Mouse (Mus musculus) midbrain, embryonic 15.5 days (tissue): ENCODE measurements around the gene Rasgrf1. TPM values are rescaled to one million over a fixed set of nuclear protein-coding genes. Genes with fewer than 3 reads are reported as not detected.

Experiments used
- ATAC-seq: fragments of 200-750 bp; cut with Nextera tagmentation; replicated peaks from 2 replicates; pipeline ENCODE4 v1.8.0; 2017; ENCODE audit warnings: moderate TSS enrichment
- H3K27ac ChIP-seq: fragments of 300-500 bp; sonication (generic); 2 replicates; pipeline ENCODE4 v1.5.1; 2015; ENCODE audit warnings: mild to moderate bottlenecking, inconsistent platforms
- H3K27me3 ChIP-seq: fragments of 300-500 bp; sonication (generic); replicated peaks from 2 replicates; pipeline ENCODE4 v1.6.1; 2015; ENCODE audit warnings: inconsistent platforms
- H3K36me3 ChIP-seq: fragments of 300-500 bp; sonication (generic); replicated peaks from 2 replicates; pipeline ENCODE4 v1.6.1; 2015; ENCODE audit warnings: inconsistent platforms
- H3K4me1 ChIP-seq: fragments of 300-500 bp; sonication (generic); 2 replicates; pipeline ENCODE4 v1.6.1; 2015; ENCODE audit warnings: inconsistent platforms
- H3K4me2 ChIP-seq: fragments of 300-500 bp; sonication (generic); 2 replicates; pipeline ENCODE4 v1.6.1; 2015; ENCODE audit warnings: inconsistent platforms, mild to moderate bottlenecking, moderate library complexity
- H3K4me3 ChIP-seq: fragments of 300-500 bp; sonication (generic); 2 replicates; pipeline ENCODE4 v1.5.1; 2015; ENCODE audit warnings: mild to moderate bottlenecking, inconsistent platforms
- H3K9ac ChIP-seq: fragments of 300-500 bp; sonication (generic); 2 replicates; pipeline ENCODE4 v1.6.1; 2015; ENCODE audit warnings: mild to moderate bottlenecking, inconsistent platforms
- H3K9me3 ChIP-seq: fragments of 300-500 bp; sonication (generic); 2 replicates; pipeline ENCODE4 v1.6.1; 2016; ENCODE audit warnings: inconsistent platforms
- WGBS: fragments of 180-500 bp; shearing (Covaris S2); methylation state at CpG from one replicate; pipeline ENCODE4 v1.1.7; 2015; ENCODE audit warnings: mixed read lengths; 5-methylcytosine and 5-hydroxymethylcytosine counted together
- polyA plus RNA-seq: library from polyadenylated mRNA; unstranded; fragments of >200 nt; fragmentation: Nextera tagmentation; extraction: Ambion mirVana; gene quantifications from 2 replicates; pipeline ENCODE4 v1.2.1, GENCODE M21; 2015

Gene Rasgrf1
- polyA plus RNA-seq, 1 experiment from 2014 or later, result 5.3 TPM

GRCm38 (mm10) chr9:89910741-89911444 is 1.2 kb downstream of the Rasgrf1 start:
- peak; percentile 19; the same call in 1 of the 2 replicates for ATAC-seq
- Histone ChIP-seq H3K9ac (no peak overlapping the region), H3K36me3 (no peaks in the 10 kb centered on the region), H3K27me3 (peaks cover 58% of the 10 kb centered on the region), H3K27ac (no peak overlapping the region), H3K9me3 (no peaks in the 10 kb centered on the region), H3K4me2 (peak overlapping the region; percentile 88), H3K4me1 (peaks cover 26% of the 10 kb centered on the region), H3K4me3 (peak overlapping the region; percentile 61)
- under 1% methylated on average over 34 of the region's 34 CpGs for WGBS

GRCm38 (mm10) chr9:89911891-89912549 is 2.3 kb downstream of the Rasgrf1 start:
- no peak overlapping the region for H3K27ac ChIP-seq
- H3K4me2 ChIP-seq, result no peak overlapping the region
- no peaks in the 10 kb centered on the region for H3K36me3 ChIP-seq
- H3K4me1 ChIP-seq, result peaks cover 26% of the 10 kb centered on the region
- no peaks in the 10 kb centered on the region for H3K9me3 ChIP-seq
- H3K27me3 ChIP-seq, result peaks cover 48% of the 10 kb centered on the region
- H3K9ac ChIP-seq, result no peak overlapping the region
- 70% methylated on average over 5 of the region's 5 CpGs for WGBS
- H3K4me3 ChIP-seq, result no peak overlapping the region
- ATAC-seq, result no peak

GRCm38 (mm10) chr9:89913135-89913534 is 3.4 kb downstream of the Rasgrf1 start:
- peaks cover 26% of the 10 kb centered on the region for H3K4me1 ChIP-seq
- no peaks in the 10 kb centered on the region for H3K36me3 ChIP-seq
- no peak overlapping the region for H3K9ac ChIP-seq
- H3K27ac ChIP-seq, result no peak overlapping the region
- WGBS, result 73% methylated on average over 4 of the region's 4 CpGs
- no peaks in the 10 kb centered on the region for H3K9me3 ChIP-seq
- H3K27me3 ChIP-seq, result peaks cover 37% of the 10 kb centered on the region
- ATAC-seq, result no peak
- H3K4me2 ChIP-seq, result no peak overlapping the region
- H3K4me3 ChIP-seq, result no peak overlapping the region

GRCm38 (mm10) chr9:89916471-89916870 is 6.8 kb downstream of the Rasgrf1 start:
- no peaks in the 10 kb centered on the region for H3K36me3 ChIP-seq
- no peak overlapping the region for H3K4me2 ChIP-seq
- no peak overlapping the region for H3K27ac ChIP-seq
- no peaks in the 10 kb centered on the region for H3K4me1 ChIP-seq
- ATAC-seq, result no peak
- no peaks in the 10 kb centered on the region for H3K9me3 ChIP-seq
- H3K27me3 ChIP-seq, result peaks cover 24% of the 10 kb centered on the region
- no peak overlapping the region for H3K9ac ChIP-seq
- WGBS, result 92% methylated on average over 7 of the region's 7 CpGs
- no peak overlapping the region for H3K4me3 ChIP-seq

GRCm38 (mm10) chr9:89917431-89917830 is 7.7 kb downstream of the Rasgrf1 start:
- H3K9ac ChIP-seq, result no peak overlapping the region
- H3K4me3 ChIP-seq, result no peak overlapping the region
- 98% methylated on average over 1 of the region's 1 CpGs for WGBS
- no peaks in the 10 kb centered on the region for H3K9me3 ChIP-seq
- H3K4me2 ChIP-seq, result no peak overlapping the region
- H3K27me3 ChIP-seq, result peaks cover 15% of the 10 kb centered on the region
- H3K36me3 ChIP-seq, result no peaks in the 10 kb centered on the region
- H3K27ac ChIP-seq, result no peak overlapping the region
- no peak for ATAC-seq
- H3K4me1 ChIP-seq, result no peaks in the 10 kb centered on the region

GRCm38 (mm10) chr9:89918832-89919231 is 9.1 kb downstream of the Rasgrf1 start:
- no peak for ATAC-seq
- WGBS, result 87% methylated on average over 5 of the region's 5 CpGs
- no peaks in the 10 kb centered on the region for H3K36me3 ChIP-seq

GRCm38 (mm10) chr9:89921121-89921520 is 11.4 kb downstream of the Rasgrf1 start:
- 78% methylated on average over 9 of the region's 9 CpGs for WGBS
- no peaks in the 10 kb centered on the region for H3K9me3 ChIP-seq
- H3K9ac ChIP-seq, result no peak overlapping the region
- H3K36me3 ChIP-seq, result no peaks in the 10 kb centered on the region
- H3K4me3 ChIP-seq, result no peak overlapping the region
- no peak for ATAC-seq
- H3K4me1 ChIP-seq, result no peaks in the 10 kb centered on the region
- H3K4me2 ChIP-seq, result no peak overlapping the region
- no peak overlapping the region for H3K27ac ChIP-seq
- no peaks in the 10 kb centered on the region for H3K27me3 ChIP-seq

More at GRCm38 (mm10) chr9:89918832-89919231, 9.1 kb downstream of the Rasgrf1 start:
- peaks cover 2% of the 10 kb centered on the region for H3K27me3 ChIP-seq
- no peak overlapping the region for H3K4me2 ChIP-seq
- no peaks in the 10 kb centered on the region for H3K9me3 ChIP-seq
- no peak overlapping the region for H3K27ac ChIP-seq
- H3K4me1 ChIP-seq, result no peaks in the 10 kb centered on the region
- no peak overlapping the region for H3K9ac ChIP-seq
- no peak overlapping the region for H3K4me3 ChIP-seq

- no peaks in the 10 kb centered on the region for H3K4me1 ChIP-seq
- no peak overlapping the region for H3K27ac ChIP-seq
- H3K4me3 ChIP-seq, result no peak overlapping the region
- H3K9me3 ChIP-seq, result peaks cover 4% of the 10 kb centered on the region; the same call in 1 of the 2 replicates
- no peak overlapping the region for H3K4me2 ChIP-seq
- no peaks in the 10 kb centered on the region for H3K36me3 ChIP-seq
- 83% methylated on average over 1 of the region's 1 CpGs for WGBS
- no peaks in the 10 kb centered on the region for H3K27me3 ChIP-seq
- no peak for ATAC-seq
- H3K9ac ChIP-seq, result no peak overlapping the region
Measured at GRCm38 (mm10) chr9:89922666-89923065, 13.0 kb downstream of the Rasgrf1 start.

- Histone ChIP-seq H3K4me1 (no peaks in the 10 kb centered on the region), H3K27me3 (no peaks in the 10 kb centered on the region), H3K27ac (no peak overlapping the region), H3K9me3 (peaks cover 4% of the 10 kb centered on the region; the same call in 1 of the 2 replicates), H3K4me3 (no peak overlapping the region), H3K36me3 (no peaks in the 10 kb centered on the region), H3K9ac (no peak overlapping the region), H3K4me2 (no peak overlapping the region)
- no peak for ATAC-seq
- WGBS, result 86% methylated on average over 1 of the region's 1 CpGs
Measured at GRCm38 (mm10) chr9:89924836-89925235, 15.1 kb downstream of the Rasgrf1 start.

- Histone ChIP-seq H3K4me1 (no peaks in the 10 kb centered on the region), H3K4me3 (no peak overlapping the region), H3K9me3 (peaks cover 4% of the 10 kb centered on the region; the same call in 1 of the 2 replicates), H3K27ac (no peak overlapping the region), H3K36me3 (no peaks in the 10 kb centered on the region), H3K9ac (no peak overlapping the region), H3K4me2 (no peak overlapping the region), H3K27me3 (no peaks in the 10 kb centered on the region)
- no peak for ATAC-seq
Measured at GRCm38 (mm10) chr9:89928497-89928896, 18.8 kb downstream of the Rasgrf1 start.

GRCm38 (mm10) chr9:89940428-89940827 is 30.7 kb downstream of the Rasgrf1 start:
- Histone ChIP-seq H3K27me3 (no peaks in the 10 kb centered on the region), H3K36me3 (no peaks in the 10 kb centered on the region), H3K4me2 (no peak overlapping the region), H3K9ac (no peak overlapping the region), H3K27ac (no peak overlapping the region), H3K4me1 (no peaks in the 10 kb centered on the region), H3K9me3 (no peaks in the 10 kb centered on the region), H3K4me3 (no peak overlapping the region)
- ATAC-seq, result no peak
- 74% methylated on average over 1 of the region's 1 CpGs for WGBS

- Histone ChIP-seq H3K4me1 (no peaks in the 10 kb centered on the region), H3K9ac (no peak overlapping the region), H3K4me3 (no peak overlapping the region), H3K4me2 (no peak overlapping the region), H3K9me3 (no peaks in the 10 kb centered on the region), H3K36me3 (no peaks in the 10 kb centered on the region), H3K27me3 (no peaks in the 10 kb centered on the region), H3K27ac (no peak overlapping the region)
- 90% methylated on average over 9 of the region's 9 CpGs for WGBS
- ATAC-seq, result no peak
Measured at GRCm38 (mm10) chr9:89946830-89947229, 37.1 kb downstream of the Rasgrf1 start.

GRCm38 (mm10) chr9:89948602-89949001 is 38.9 kb downstream of the Rasgrf1 start:
- no peaks in the 10 kb centered on the region for H3K27me3 ChIP-seq
- H3K36me3 ChIP-seq, result no peaks in the 10 kb centered on the region
- H3K9me3 ChIP-seq, result no peaks in the 10 kb centered on the region
- ATAC-seq, result no peak
- no peaks in the 10 kb centered on the region for H3K4me1 ChIP-seq
- no peak overlapping the region for H3K9ac ChIP-seq
- no peak overlapping the region for H3K4me2 ChIP-seq
- H3K27ac ChIP-seq, result no peak overlapping the region
- no peak overlapping the region for H3K4me3 ChIP-seq
- 70% methylated on average over 5 of the region's 5 CpGs for WGBS
